Mouse (Mus musculus) CH12.LX (cell line): ENCODE data around the gene Ece2. TPM values are rescaled to one million over a fixed set of nuclear protein-coding genes. Genes with fewer than 3 reads are reported as not detected.

ENCODE experiments used
- DNase-seq: peaks from one replicate; pipeline ENCODE4 v3.0.0-alpha.2; 2013; ENCODE audit errors: extremely low read depth
- H3K27ac ChIP-seq: 2 replicates; pipeline ENCODE4 v1.5.1; 2012; ENCODE audit warnings: low read depth, mild to moderate bottlenecking, control low read depth, moderate library complexity; ENCODE audit not compliant: insufficient read depth
- H3K27me3 ChIP-seq: replicated peaks from 2 replicates; pipeline ENCODE3; 2012; ENCODE audit warnings: inconsistent platforms
- H3K36me3 ChIP-seq, 2 experiments: replicated peaks in 1 of 2; 2 replicates each; pipeline versions ENCODE3 to v1.6.1; 2012; ENCODE audit warnings: inconsistent platforms in 1 of 2, low read length in 1 of 2, mild to moderate bottlenecking in 1 of 2, mixed read lengths in 1 of 2, moderate library complexity in 1 of 2; ENCODE audit not compliant: control insufficient read depth in 1 of 2, insufficient read depth in 1 of 2
- H3K4me1 ChIP-seq, 2 experiments: 2 replicates each; pipeline ENCODE4 v1.6.1; 2012; ENCODE audit warnings: inconsistent platforms in 1 of 2, moderate library complexity in 1 of 2; ENCODE audit not compliant: insufficient read depth in 2 of 2, control insufficient read depth in 1 of 2
- H3K4me2 ChIP-seq: 2 replicates; pipeline ENCODE4 v1.6.1; 2012; ENCODE audit warnings: low read depth, mild to moderate bottlenecking, control low read depth; ENCODE audit not compliant: poor library complexity, insufficient read depth, severe bottlenecking
- H3K4me3 ChIP-seq, 3 experiments: fragments of 150-350 bp in 1 of 3; sonication (generic) in 1 of 3; replicated peaks in 1 of 3; 2 replicates each; pipeline versions ENCODE3 to v1.5.1; 2011 to 2012; ENCODE audit warnings: low read depth in 2 of 3, low read length in 2 of 3, mild to moderate bottlenecking in 2 of 3, moderate library complexity in 2 of 3, control low read depth in 1 of 3, improper control_type of control experiment in 1 of 3, inconsistent platforms in 1 of 3, mixed read lengths in 1 of 3; ENCODE audit not compliant: poor library complexity in 1 of 3
- H3K79me2 ChIP-seq: replicated peaks from 2 replicates; pipeline ENCODE4 v1.6.1; 2012; ENCODE audit warnings: mild to moderate bottlenecking, moderate library complexity; ENCODE audit not compliant: control insufficient read depth, poor library complexity, insufficient read depth, severe bottlenecking; ENCODE audit errors: extremely low read depth
- H3K9ac ChIP-seq: 2 replicates; pipeline ENCODE4 v1.6.1; 2012; ENCODE audit warnings: low read depth, mild to moderate bottlenecking, control low read depth, moderate library complexity; ENCODE audit not compliant: insufficient read depth
- H3K9me3 ChIP-seq: replicated peaks from 2 replicates; pipeline ENCODE3; 2012; ENCODE audit warnings: low read length, inconsistent platforms, mixed read lengths
- BHLHE40 ChIP-seq: IDR thresholded peaks from 2 replicates; pipeline ENCODE4 v1.6.1; 2011; ENCODE audit warnings: mild to moderate bottlenecking, low read depth, low read length, improper control_type of control experiment
- CHD2 ChIP-seq: IDR thresholded peaks from 2 replicates; pipeline ENCODE4 v1.6.1; 2011; ENCODE audit warnings: low read length, improper control_type of control experiment
- CTCF ChIP-seq, 2 experiments: IDR thresholded peaks in 1 of 2; conservative IDR thresholded peaks in 1 of 2; 2 replicates each; pipeline ENCODE4 v1.5.1; 2011 to 2012; ENCODE audit warnings: low read depth in 2 of 2, low read length in 2 of 2, improper control_type of control experiment in 1 of 2, inconsistent platforms in 1 of 2, mild to moderate bottlenecking in 1 of 2, moderate library complexity in 1 of 2
- E2F4 ChIP-seq: IDR thresholded peaks from 2 replicates; pipeline ENCODE4 v1.6.1; 2011; ENCODE audit warnings: low read depth, low read length, improper control_type of control experiment; ENCODE audit not compliant: insufficient replicate concordance
- ETS1 ChIP-seq: conservative IDR thresholded peaks from 2 replicates; pipeline ENCODE4 v1.6.1; 2012; ENCODE audit warnings: low read depth, mild to moderate bottlenecking, inconsistent platforms, low read length, improper control_type of control experiment, moderate library complexity
- GABPA ChIP-seq: IDR thresholded peaks from 2 replicates; pipeline ENCODE4 v1.6.1; 2012; ENCODE audit warnings: low read depth, low read length, improper control_type of control experiment, inconsistent platforms; ENCODE audit not compliant: insufficient replicate concordance
- IRF4 ChIP-seq: IDR thresholded peaks from 2 replicates; pipeline ENCODE4 v1.6.1; 2014; ENCODE audit warnings: low read depth, mild to moderate bottlenecking, inconsistent platforms, low read length, improper control_type of control experiment
- JUN ChIP-seq: IDR thresholded peaks from 2 replicates; pipeline ENCODE4 v1.6.1; 2011; ENCODE audit warnings: low read depth, mild to moderate bottlenecking, low read length, improper control_type of control experiment, moderate library complexity; ENCODE audit not compliant: insufficient read depth
- JUND ChIP-seq: conservative IDR thresholded peaks from 2 replicates; pipeline ENCODE4 v1.6.1; 2011; ENCODE audit warnings: low read depth, low read length, improper control_type of control experiment
- KAT2A ChIP-seq: IDR thresholded peaks from 2 replicates; pipeline ENCODE4 v1.6.1; 2012; ENCODE audit warnings: low read length, improper control_type of control experiment, inconsistent platforms; ENCODE audit not compliant: insufficient replicate concordance
- MAX ChIP-seq: IDR thresholded peaks from 2 replicates; pipeline ENCODE4 v1.6.1; 2011; ENCODE audit warnings: low read length, improper control_type of control experiment
- MYC ChIP-seq: IDR thresholded peaks from 2 replicates; pipeline ENCODE4 v1.6.1; 2011; ENCODE audit warnings: low read depth, mild to moderate bottlenecking, improper control_type of control experiment, low read length
- NELFE ChIP-seq: IDR thresholded peaks from 2 replicates; pipeline ENCODE4 v1.6.1; 2011; ENCODE audit warnings: low read depth, low read length, improper control_type of control experiment
- POLR2AphosphoS2 ChIP-seq: IDR thresholded peaks from 2 replicates; pipeline ENCODE4 v1.6.1; 2011; ENCODE audit warnings: low read depth, low read length, improper control_type of control experiment
- RCOR1 ChIP-seq: conservative IDR thresholded peaks from 2 replicates; pipeline ENCODE4 v1.6.1; 2012; ENCODE audit warnings: low read depth, mild to moderate bottlenecking, inconsistent platforms, low read length, improper control_type of control experiment
- SMC3 ChIP-seq: IDR thresholded peaks from 2 replicates; pipeline ENCODE4 v1.6.1; 2011; ENCODE audit warnings: low read depth, low read length, improper control_type of control experiment
- UBTF ChIP-seq: IDR thresholded peaks from 2 replicates; pipeline ENCODE4 v1.6.1; 2012; ENCODE audit warnings: low read depth, mild to moderate bottlenecking, inconsistent platforms, low read length, improper control_type of control experiment, moderate library complexity
- USF1 ChIP-seq: IDR thresholded peaks from 2 replicates; pipeline ENCODE4 v1.6.1; 2014; ENCODE audit warnings: low read depth, mild to moderate bottlenecking, inconsistent platforms, low read length, improper control_type of control experiment
- USF2 ChIP-seq: conservative IDR thresholded peaks from 2 replicates; pipeline ENCODE4 v1.6.1; 2011; ENCODE audit warnings: low read depth, low read length, improper control_type of control experiment
- dilution Hi-C: fragments of 300-500 bp; cut with MboI; formaldehyde crosslinking; loops from 2 replicates; pipeline ENCODE4 v1.14.3; 2020; ENCODE audit warnings: low sequenced_read_pairs; ENCODE audit not compliant: extremely low pct_unique_long_range_greater_than_20kb, extremely low pct_ligation_motif_present
- in situ Hi-C: fragments of 300-500 bp; cut with MboI; formaldehyde crosslinking; loops from 3 replicates; pipeline ENCODE4 v1.14.3; 2019; ENCODE audit warnings: low sequenced_read_pairs, low pct_ligation_motif_present, low pct_unique_long_range_greater_than_20kb, mixed read lengths
- polyA plus RNA-seq: library from polyadenylated mRNA; unstranded; fragments of >175 nt; gene quantifications from 2 replicates; pipeline ENCODE4 v1.2.1, GENCODE M21; 2012; ENCODE audit warnings: low read depth; ENCODE audit not compliant: insufficient read length
- total RNA-seq, 2 experiments: library from RNA; depleted of rRNA; stranded (reverse); fragments of 300-350 nt in 1 of 2; fragments of >200 nt in 1 of 2; gene quantifications; 2 replicates each; pipeline ENCODE4 v1.2.3; 2012 to 2014

Ece2 gene
- total and polyA plus RNA-seq, 3 experiments = 0.17 to 0.34 (median 0.26) TPM

DNA sequence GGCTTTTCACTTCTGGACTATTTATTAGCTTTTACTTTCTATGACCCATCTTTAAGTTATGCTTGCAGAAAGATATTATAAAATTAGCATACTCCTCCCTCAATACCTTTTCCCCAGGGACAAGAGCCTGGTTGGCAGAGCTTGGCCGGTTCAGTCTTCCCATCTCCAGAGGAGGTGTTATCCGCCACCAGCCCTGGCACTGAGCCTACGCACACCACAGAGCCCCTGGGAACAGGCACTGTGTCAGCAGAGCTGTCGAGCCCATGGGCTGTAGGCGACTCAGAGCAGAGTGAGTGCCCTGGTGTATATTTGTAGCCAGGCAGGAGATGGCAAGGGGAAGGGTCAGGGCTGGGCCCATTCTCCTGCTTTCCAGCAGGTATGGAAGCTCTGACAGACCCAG is 29.1 kb upstream of the Ece2 start:
- H3K27ac ChIP-seq = no peak overlapping the region
- no peak for DNase-seq
- dilution Hi-C loops = no loop called here
- H3K36me3 ChIP-seq = peaks cover 11 to 19% of the 10 kb centered on the region in 2 experiments
- H3K4me2 ChIP-seq = no peak overlapping the region
- H3K4me3 ChIP-seq = no peak overlapping the region
- H3K4me1 ChIP-seq = no peaks in the 10 kb centered on the region
- H3K79me2 ChIP-seq = no peaks in the 10 kb centered on the region
- H3K9ac ChIP-seq = no peak overlapping the region
- TF ChIP-seq KAT2A (no peak), USF2 (no peak), E2F4 (no peak), MYC (no peak), JUND (no peak), POLR2AphosphoS2 (no peak), UBTF (no peak), CHD2 (no peak), GABPA (no peak), MAX (no peak), ETS1 (no peak), SMC3 (no peak), IRF4 (no peak), USF1 (no peak), CTCF (conservative IDR thresholded peaks at IDR 0.05 in 1 of 2, IDR thresholded peaks at IDR 0.05 in 1 of 2; ENCODE audit: low read depth in 2 of 2, low read length in 2 of 2) (no peak), JUN (no peak), RCOR1 (no peak), NELFE (no peak)
- no peaks in the 10 kb centered on the region for H3K9me3 ChIP-seq
- in situ Hi-C loops = loop anchor here (5.0 kb wide), 1 partner anchor 33 kb away; no protein-coding TSS in a partner anchor
- peaks cover 6% of the 10 kb centered on the region for H3K27me3 ChIP-seq

- Histone ChIP-seq H3K79me2 (peaks cover 4% of the 10 kb centered on the region), H3K4me3 (no peak overlapping the region), H3K27me3 (no peaks in the 10 kb centered on the region), H3K4me2 (no peak overlapping the region), H3K4me1 (peaks cover 5 to 15% of the 10 kb centered on the region in 2 experiments), H3K36me3 (peaks cover 41 to 58% of the 10 kb centered on the region in 2 experiments), H3K9ac (no peak overlapping the region), H3K9me3 (no peaks in the 10 kb centered on the region), H3K27ac (no peak overlapping the region)
- TF ChIP-seq E2F4 (no peak), BHLHE40 (no peak), KAT2A (no peak)
- no peak for DNase-seq
- in situ Hi-C loops (loop anchor here (5.0 kb wide), 1 partner anchor 37 kb away; no protein-coding TSS in a partner anchor), dilution Hi-C loops (no loop called here)
Measured at GRCm38 (mm10) chr16:20604705-20605104, 24.9 kb upstream of the Ece2 start.
